ENCODE assay signal across 16 mouse cellular contexts in the genomic region with DNA sequence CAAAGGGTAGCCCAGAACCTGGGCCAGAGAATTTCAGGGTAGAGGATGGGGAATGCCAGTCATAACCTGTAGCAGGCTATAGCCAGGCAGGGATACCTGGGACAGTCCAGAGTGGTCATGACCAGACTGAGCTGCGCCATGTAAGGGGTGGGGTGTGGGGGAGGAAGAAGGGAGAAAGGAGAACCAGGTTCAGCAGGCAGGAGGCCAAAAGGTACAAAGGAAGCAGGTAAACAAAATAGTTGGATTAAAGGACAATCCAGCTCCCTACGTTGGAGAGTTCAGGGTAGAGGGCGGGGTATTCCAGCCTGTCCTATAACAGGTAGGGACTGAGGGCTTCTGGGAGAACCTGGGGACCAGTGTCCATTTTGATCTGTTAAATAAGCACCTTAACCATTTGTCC. TPM values are rescaled to one million over a fixed set of nuclear protein-coding genes. Genes with fewer than 3 reads are reported as not detected.
DNase-seq lines count a peak whose midpoint lies in the region; ATAC-seq and TF ChIP-seq lines count a peak whose summit lies in the region.
"Had no signal": no experiment of that assay in that cellular context is flagged by ENCODE, and none has a peak within 500 bp of the region (broad histone marks: within the 10 kb centered on the region; RNA-seq: fewer than 3 reads in every experiment).

No protein-coding gene starts in this region.

- H3K4me2 ChIP-seq in hindbrain, embryonic 13.5 days = no peak overlapping the region
- H3K4me2 ChIP-seq in hindbrain, embryonic 16.5 days (ENCODE audit: low read length) = no peak overlapping the region
- H3K4me2 ChIP-seq: hindbrain, embryonic 12.5 days; limb, embryonic 15.5 days; neural tube, embryonic 15.5 days had no signal

- no peaks in the 10 kb centered on the region for H3K27me3 ChIP-seq in hindbrain, embryonic 13.5 days
- H3K27me3 ChIP-seq in hindbrain, embryonic 16.5 days (replicated peaks; ENCODE audit: control insufficient read depth, insufficient read depth, low read length) = no peaks in the 10 kb centered on the region
- H3K27me3 ChIP-seq in E14TG2a.4 (ENCODE audit: insufficient read depth, low read length) = no peaks in the 10 kb centered on the region
- no peaks in the 10 kb centered on the region for H3K27me3 ChIP-seq in limb, embryonic 10.5 days (ENCODE audit: low read depth, poor library complexity, severe bottlenecking)
- H3K27me3 ChIP-seq: hindbrain, embryonic 12.5 days; limb, embryonic 15.5 days; neural tube, embryonic 15.5 days had no signal

- WGBS in hindbrain, embryonic 13.5 days = 97% methylated on average over 3 of the region's 3 CpGs
- 97% methylated on average over 3 of the region's 3 CpGs for WGBS in hindbrain, embryonic 16.5 days
- WGBS in limb, embryonic 10.5 days = 86% methylated on average over 3 of the region's 3 CpGs

- H3K9ac ChIP-seq in hindbrain, embryonic 13.5 days = no peak overlapping the region
- H3K9ac ChIP-seq in hindbrain, embryonic 16.5 days (ENCODE audit: low read depth, low read length) = no peak overlapping the region
- H3K9ac ChIP-seq: forebrain, postnatal 0 days; hindbrain, embryonic 12.5 days; limb, embryonic 15.5 days; neural tube, embryonic 15.5 days had no signal

- no peak overlapping the region for H3K27ac ChIP-seq in hindbrain, embryonic 13.5 days
- H3K27ac ChIP-seq in hindbrain, embryonic 16.5 days (ENCODE audit: low read depth, low read length) = no peak overlapping the region
- no peak overlapping the region for H3K27ac ChIP-seq in limb, embryonic 10.5 days
- H3K27ac ChIP-seq: hindbrain, embryonic 12.5 days; limb, embryonic 15.5 days; neural tube, embryonic 15.5 days had no signal

- no peaks in the 10 kb centered on the region for H3K4me1 ChIP-seq in hindbrain, embryonic 13.5 days (replicated peaks)
- H3K4me1 ChIP-seq in hindbrain, embryonic 16.5 days (ENCODE audit: control insufficient read depth, insufficient read depth, low read depth, low read length) = no peaks in the 10 kb centered on the region
- peaks cover 37% of the 10 kb centered on the region for H3K4me1 ChIP-seq in E14TG2a.4 (replicated peaks; ENCODE audit: low read depth, low read length)
- no peaks in the 10 kb centered on the region for H3K4me1 ChIP-seq in limb, embryonic 10.5 days
- H3K4me1 ChIP-seq: hindbrain, embryonic 12.5 days; limb, embryonic 15.5 days; neural tube, embryonic 15.5 days had no signal

- 0 out of 2 replicates have a peak, but pooled peaks have one; percentile 54 for ATAC-seq in hindbrain, embryonic 13.5 days (ENCODE audit: low FRiP score)
- ATAC-seq in hindbrain, embryonic 16.5 days = no peak
- ATAC-seq: forebrain, postnatal 0 days had no signal

- peak; percentile 83 for DNase-seq in R1 (ENCODE audit: low read depth, low spot score)
- peak; percentile 23 for DNase-seq in limb, embryonic 10.5 days (ENCODE audit: low spot score)
- DNase-seq in cerebellum, adult 9-11 months = no peak
- no peak for DNase-seq in right cerebral cortex, postnatal 36 days (ENCODE audit: low spot score in 2 of 2)
- no peak for DNase-seq in gastrocnemius, postnatal 4 days (ENCODE audit: low spot score in 2 of 2)
- DNase-seq: cerebellum, adult 18-20 months; forebrain, postnatal 0 days; gastrocnemius, postnatal 10 days; lung, postnatal 36 days; thymus, postnatal 14 days had no signal

- peaks cover 5% of the 10 kb centered on the region for H3K36me3 ChIP-seq in hindbrain, embryonic 13.5 days
- H3K36me3 ChIP-seq in hindbrain, embryonic 16.5 days (ENCODE audit: control insufficient read depth, insufficient read depth, low read length) = no peaks in the 10 kb centered on the region
- peaks cover 39% of the 10 kb centered on the region for H3K36me3 ChIP-seq in E14TG2a.4 (ENCODE audit: insufficient read depth, low read length)
- peaks cover 16% of the 10 kb centered on the region for H3K36me3 ChIP-seq in limb, embryonic 10.5 days
- H3K36me3 ChIP-seq: hindbrain, embryonic 12.5 days had no signal

- no peaks in the 10 kb centered on the region for H3K9me3 ChIP-seq in hindbrain, embryonic 13.5 days
- H3K9me3 ChIP-seq in hindbrain, embryonic 16.5 days (ENCODE audit: control insufficient read depth, low read length) = no peaks in the 10 kb centered on the region
- peaks cover 15% of the 10 kb centered on the region for H3K9me3 ChIP-seq in E14TG2a.4 (ENCODE audit: low read length)
- no peaks in the 10 kb centered on the region for H3K9me3 ChIP-seq in limb, embryonic 10.5 days (replicated peaks)
- H3K9me3 ChIP-seq: hindbrain, embryonic 12.5 days; limb, embryonic 15.5 days; neural tube, embryonic 15.5 days had no signal

- no peak overlapping the region for H3K4me3 ChIP-seq in hindbrain, embryonic 13.5 days
- no peak overlapping the region for H3K4me3 ChIP-seq in hindbrain, embryonic 16.5 days (ENCODE audit: low read length)
- H3K4me3 ChIP-seq in E14TG2a.4 (replicated peaks; ENCODE audit: low read length) = peak overlapping the region; percentile 62
- H3K4me3 ChIP-seq in limb, embryonic 10.5 days = no peak overlapping the region
- H3K4me3 ChIP-seq: hindbrain, embryonic 12.5 days; limb, embryonic 15.5 days; neural tube, embryonic 15.5 days had no signal

- no peak for TF ChIP-seq CTCF in E14TG2a.4 (conservative IDR thresholded peaks at IDR 0.05; ENCODE audit: low read length)

RNA-seq across cellular contexts. Expression of a gene that starts 34.7 kb away (rescaled TPM):
- 32.7 and 33.4 TPM in 2 replicates for polyA plus RNA-seq in hindbrain, embryonic 13.5 days (2015; fragmentation: Nextera tagmentation; extraction: Ambion mirVana)
- polyA plus RNA-seq in hindbrain, embryonic 16.5 days (2015; fragmentation: Nextera tagmentation; extraction: Ambion mirVana) = 20.4 and 23.0 TPM in 2 replicates
- 89.2 and 90.5 TPM in 2 replicates for polyA plus RNA-seq in limb, embryonic 10.5 days (2016; fragmentation: Nextera tagmentation; extraction: Ambion mirVana)
- total RNA-seq in gastrocnemius, postnatal 4 days (2021) = 10 to 100 TPM; 50.8 to 54.9 TPM

RNA-seq across cellular contexts. Expression of a gene that starts 38.3 kb away (rescaled TPM):
- 44.8 and 47.2 TPM in 2 replicates for polyA plus RNA-seq in hindbrain, embryonic 13.5 days (2015; fragmentation: Nextera tagmentation; extraction: Ambion mirVana)
- 35.4 and 43.5 TPM in 2 replicates for polyA plus RNA-seq in hindbrain, embryonic 16.5 days (2015; fragmentation: Nextera tagmentation; extraction: Ambion mirVana)
- 26.8 and 37.6 TPM in 2 replicates for polyA plus RNA-seq in limb, embryonic 10.5 days (2016; fragmentation: Nextera tagmentation; extraction: Ambion mirVana)
- total RNA-seq in gastrocnemius, postnatal 4 days (2021) = 10 to 100 TPM; 22.0 to 28.1 TPM

Comparison
In these comparisons a context has a peak if more than half of its experiments do, and no peak if none do; other contexts are left out.
1. DNase-seq: peak in R1 (single experiment) and limb, embryonic 10.5 days (single experiment); none in cerebellum, adult 9-11 months (single experiment), right cerebral cortex, postnatal 36 days (0 of 2) and gastrocnemius, postnatal 4 days (0 of 2).